Mouse (Mus musculus): ENCODE data around the gene Miga1.

Miga1 gene

DNA sequence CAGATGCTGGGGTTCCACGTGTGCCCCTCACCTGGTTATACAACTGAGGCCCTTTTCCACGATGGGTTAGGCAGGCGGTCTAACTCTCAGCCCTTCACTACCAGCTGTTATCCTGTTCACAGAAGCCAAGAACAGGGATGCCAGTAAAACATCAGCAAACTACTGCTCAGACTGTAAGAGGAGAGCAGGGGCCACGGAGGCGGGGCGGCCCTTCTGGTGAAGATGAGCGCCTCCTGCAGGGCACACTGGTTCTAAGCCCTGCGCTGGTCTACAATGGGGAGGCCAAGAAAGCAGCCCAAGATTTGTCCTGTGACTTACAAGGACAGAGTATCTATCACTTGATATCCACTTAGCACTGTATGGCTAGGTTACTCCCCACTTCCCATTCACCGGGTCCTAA, 52.4 kb downstream of the Miga1 start:
- DNase-seq (ENCODE audit: extremely low read depth, low read depth): no peak

DNA sequence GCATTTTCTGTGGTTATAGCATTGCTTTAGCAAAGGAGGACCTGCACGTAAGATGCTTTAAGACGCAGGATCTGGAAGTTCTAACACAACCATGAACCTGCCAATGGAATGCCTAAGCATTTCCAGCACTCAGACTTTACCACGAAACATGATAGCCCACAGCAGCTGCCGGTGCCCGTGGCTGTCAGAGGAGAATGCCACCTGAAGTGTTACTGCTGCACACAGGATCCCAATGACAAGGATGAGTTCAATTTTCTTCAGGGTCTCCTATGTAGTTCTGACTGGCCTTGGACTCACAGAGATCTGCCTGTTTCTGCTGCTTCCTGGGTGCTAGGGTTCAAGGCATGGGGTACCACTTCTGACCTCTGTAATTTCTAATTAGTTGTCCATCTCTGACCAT, 55.4 kb downstream of the Miga1 start:
- no peak for DNase-seq (ENCODE audit: extremely low read depth, low read depth)

DNA sequence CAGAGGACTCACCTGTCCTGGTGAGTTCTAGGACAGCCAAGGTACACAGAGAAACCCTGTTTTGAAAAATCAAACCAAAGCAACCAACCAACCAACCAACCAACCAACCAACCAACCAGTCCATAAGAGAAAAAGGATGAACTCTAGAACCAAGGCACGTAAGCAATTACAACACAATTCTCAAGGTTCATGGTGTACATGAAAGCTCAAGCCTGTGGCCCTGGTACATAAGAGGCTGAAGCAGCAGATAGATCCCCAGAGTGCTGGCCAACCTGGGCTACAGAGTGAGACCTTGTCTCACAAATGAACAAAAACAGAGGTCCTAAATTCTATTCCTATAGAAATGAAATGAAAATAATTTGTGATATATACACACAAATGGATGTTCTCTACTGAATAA, 55.9 kb downstream of the Miga1 start:
- no peak for DNase-seq (ENCODE audit: extremely low read depth, low read depth)

DNA sequence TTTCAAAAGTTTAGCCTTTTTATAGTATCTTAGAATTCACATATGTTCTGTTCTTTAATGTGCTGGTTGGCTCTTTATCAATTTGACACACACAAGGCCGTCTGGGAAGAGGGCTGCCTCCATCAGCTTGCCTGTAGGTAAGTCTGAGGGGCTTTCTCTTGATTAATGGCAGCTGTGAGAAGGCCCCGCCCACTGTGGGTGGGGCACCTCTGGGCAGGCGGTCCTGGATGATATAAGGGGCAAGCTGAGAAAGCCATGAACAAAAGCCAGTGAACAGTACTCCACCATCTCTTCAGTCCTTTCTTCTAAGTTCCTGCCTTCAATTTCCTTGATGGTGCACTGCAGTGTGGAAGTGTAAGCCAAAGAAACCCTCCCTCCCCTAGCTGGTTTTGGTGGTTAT, 58.1 kb downstream of the Miga1 start:
- DNase-seq (ENCODE audit: extremely low read depth, low read depth): no peak

DNA sequence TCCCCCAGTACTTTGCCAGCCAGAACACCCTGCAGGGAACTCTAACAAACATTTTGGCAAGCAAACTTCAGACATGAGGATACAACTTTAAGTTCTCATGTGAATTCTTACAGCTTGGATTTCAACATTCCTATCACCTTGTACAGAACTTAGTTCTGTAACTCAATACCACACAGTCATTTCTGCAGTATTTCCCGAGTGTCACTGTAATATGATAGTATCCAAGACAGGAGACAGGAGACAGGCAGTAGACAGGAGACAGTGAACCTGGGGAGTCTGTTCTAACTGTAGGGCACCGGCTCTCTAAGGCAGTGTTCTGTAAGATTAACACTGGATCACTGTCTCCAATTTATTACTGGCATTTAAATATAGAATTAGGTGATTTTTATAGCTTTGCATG, 61.8 kb downstream of the Miga1 start:
- DNase-seq (ENCODE audit: extremely low read depth, low read depth): no peak

DNA sequence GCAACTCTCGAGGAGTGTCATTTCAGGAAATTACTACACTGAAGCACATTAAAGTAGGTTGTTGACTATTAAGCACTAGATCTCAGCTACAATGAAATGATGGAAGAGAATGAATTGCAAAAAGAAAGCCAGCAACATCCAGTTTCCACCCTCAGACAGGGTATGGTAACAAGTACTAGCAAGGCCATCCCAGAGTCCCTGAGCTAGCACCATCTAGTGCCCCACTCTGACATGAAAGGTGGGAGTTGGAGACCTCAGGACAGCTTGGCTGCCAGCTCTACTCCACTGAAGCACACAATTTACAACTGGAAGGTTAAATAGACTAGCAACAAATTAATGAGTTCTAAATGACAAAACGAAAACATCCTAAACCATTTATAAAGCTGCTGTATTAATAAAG, 62.3 kb downstream of the Miga1 start:
- DNase-seq (ENCODE audit: extremely low read depth, low read depth): no peak

DNA sequence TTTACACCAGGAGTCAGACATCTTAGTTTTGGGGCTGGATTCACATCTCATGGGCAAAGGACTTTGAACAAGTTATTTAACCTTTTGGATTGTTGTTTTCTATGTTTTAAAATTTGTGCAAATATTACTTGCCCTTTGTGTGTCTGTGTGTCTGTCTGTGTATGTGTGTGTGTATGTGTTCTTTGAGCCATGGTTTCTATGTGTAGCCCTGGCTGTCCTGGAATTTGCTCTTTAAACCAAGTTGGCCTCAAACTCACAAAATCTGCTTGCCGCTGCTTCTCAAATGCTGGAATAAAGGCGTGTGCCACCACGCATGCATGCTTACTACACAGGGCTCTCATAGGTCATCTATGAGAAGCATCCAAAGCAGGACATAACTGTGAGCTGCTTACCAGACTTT, 63.3 kb downstream of the Miga1 start:
- DNase-seq (ENCODE audit: extremely low read depth, low read depth): no peak

DNA sequence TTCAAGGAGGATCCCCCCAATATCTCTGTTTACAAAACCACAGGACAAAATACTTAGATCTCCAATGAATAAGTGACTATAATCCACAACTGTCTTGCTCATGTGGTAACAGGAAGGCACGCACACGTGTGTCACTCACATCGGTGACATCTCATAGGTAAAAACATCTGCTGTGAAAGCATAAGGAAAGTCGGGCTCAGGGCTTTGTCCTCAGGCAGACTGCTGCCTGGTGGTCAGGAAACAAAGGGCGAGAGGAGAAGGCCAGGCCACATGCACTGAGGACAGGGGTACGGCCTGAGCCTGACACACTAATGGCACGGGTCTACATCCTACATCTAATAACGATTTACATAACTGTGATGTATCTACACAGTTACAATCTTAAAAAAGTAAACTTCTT, 65.2 kb downstream of the Miga1 start:
- DNase-seq (ENCODE audit: extremely low read depth, low read depth): no peak

DNA sequence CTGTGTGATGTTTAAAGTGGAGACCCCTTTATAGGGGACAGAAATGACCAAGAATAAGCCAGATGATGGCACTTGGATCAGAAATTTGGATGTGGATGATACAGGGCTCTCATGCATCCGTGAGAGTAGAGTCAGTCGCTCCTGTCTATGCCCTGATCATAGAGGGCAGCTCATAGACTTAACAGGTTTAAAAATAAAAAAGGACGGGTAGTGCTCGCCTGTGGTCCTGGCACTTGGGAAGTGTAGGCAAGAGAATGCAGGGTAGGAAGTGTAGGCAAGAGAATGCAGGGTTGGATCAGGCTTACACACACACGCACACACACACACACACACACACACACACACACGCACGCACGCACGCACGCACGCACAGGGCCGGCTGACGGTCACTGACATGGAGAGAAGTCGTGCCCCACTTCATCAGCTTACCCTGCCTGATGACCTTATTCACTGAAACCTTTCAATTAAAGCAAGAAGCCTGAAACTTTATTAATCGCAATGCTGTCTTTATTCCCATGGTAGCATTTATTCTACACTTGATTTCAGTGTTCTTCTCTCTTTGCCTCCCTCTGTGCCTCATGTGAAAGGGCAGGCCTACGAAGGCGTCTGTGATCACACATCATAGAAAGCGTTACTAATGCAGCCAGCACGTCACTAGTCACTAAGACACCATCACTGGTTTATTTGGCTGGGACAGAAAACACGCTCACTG, 67.1 kb downstream of the Miga1 start:
- DNase-seq (ENCODE audit: extremely low read depth, low read depth): no peak

DNA sequence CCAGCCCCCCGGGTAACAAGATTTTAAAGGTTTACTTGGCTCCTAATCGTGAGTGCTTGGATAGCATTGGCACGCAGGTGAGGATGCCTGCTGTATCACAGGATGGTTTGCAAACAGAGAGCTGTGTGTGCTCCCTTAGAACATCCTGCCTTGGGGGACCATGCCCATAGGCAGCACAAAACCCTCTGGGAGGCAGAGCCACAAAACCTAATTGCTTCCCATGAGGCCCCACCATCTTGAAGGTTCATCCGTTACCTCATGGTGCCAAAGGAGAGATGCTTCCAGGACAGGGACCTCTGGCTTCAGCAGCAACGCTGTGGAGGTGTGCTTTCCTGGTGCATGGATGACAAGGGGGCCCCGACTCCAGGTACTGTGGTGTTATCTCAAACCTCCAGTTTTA, 68.3 kb downstream of the Miga1 start:
- DNase-seq (ENCODE audit: extremely low read depth, low read depth): no peak

DNA sequence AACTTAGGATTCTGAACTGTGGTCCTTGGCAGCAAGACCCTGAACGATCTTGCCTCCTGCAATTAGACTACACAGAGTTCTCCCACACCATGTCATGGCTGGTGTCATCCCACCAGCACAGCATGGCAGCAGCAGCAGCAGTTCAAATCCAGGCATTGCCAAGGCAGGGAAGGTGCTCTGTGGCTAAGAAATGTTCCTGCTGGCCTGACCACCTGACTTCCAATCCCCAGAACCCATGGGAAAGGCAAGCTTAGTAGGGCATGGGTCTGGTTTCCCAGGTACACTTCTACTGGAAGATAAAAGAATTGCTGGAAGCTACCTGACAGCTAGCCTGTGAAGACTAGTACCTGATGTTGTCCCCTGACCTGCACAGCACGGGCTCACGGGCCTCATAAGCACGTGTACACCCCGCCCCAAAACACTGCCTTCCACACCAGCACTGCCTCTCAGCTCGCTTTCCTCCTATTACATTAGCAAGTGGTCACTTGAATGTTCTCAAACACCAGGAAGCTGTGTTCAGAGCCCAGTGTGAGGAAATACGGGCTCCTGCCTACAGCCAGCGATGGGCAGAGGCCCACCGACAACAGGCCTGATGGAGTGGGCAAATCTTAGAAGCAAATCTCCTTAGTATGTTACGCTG, 69.0 kb downstream of the Miga1 start:
- no peak for DNase-seq (ENCODE audit: extremely low read depth, low read depth)

DNA sequence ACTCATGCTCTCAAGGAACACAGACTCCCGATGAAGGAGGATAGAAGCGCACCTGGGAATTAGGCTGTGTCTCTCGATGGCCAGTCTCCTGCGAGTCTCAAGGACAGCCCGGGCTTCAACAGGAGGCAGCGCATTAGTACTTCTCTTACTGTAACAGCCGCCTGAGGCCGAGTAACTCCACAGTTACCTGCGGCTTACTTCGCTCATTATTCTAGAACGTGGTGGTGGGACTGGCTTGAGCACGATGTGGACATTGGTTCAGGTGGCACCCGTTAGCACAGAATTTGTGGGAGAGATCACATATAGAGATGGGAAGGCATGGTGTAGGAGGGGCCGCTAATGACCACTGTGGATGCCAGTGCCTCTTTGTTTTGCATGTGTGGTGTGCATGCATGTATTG, 72.1 kb downstream of the Miga1 start:
- DNase-seq (ENCODE audit: extremely low read depth, low read depth): no peak

DNA sequence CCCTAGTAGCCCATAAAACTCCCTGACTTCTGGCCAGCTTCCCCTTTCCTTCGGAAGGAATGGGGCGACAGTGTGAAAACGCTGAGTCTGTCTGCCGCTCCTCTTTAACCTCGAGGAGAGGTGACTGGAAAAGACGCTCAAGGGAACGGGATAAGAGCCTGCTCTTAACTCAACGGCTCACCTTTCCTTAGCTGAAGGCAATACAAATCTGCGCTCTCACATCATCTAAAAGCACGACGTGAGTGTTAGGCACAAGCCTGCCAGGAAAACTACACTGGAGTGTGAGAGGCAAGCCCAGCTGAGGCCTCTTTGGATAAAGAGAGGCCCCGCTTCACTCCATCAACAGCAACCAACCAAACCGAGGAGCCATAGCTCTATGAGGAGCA, 74.2 kb downstream of the Miga1 start, which contains the start of gene Nexn:
Gene Nexn, minus strand, starts transcription at position 315 of the 386 bp plus-strand sequence.
- no peak for DNase-seq (ENCODE audit: extremely low read depth, low read depth)

DNA sequence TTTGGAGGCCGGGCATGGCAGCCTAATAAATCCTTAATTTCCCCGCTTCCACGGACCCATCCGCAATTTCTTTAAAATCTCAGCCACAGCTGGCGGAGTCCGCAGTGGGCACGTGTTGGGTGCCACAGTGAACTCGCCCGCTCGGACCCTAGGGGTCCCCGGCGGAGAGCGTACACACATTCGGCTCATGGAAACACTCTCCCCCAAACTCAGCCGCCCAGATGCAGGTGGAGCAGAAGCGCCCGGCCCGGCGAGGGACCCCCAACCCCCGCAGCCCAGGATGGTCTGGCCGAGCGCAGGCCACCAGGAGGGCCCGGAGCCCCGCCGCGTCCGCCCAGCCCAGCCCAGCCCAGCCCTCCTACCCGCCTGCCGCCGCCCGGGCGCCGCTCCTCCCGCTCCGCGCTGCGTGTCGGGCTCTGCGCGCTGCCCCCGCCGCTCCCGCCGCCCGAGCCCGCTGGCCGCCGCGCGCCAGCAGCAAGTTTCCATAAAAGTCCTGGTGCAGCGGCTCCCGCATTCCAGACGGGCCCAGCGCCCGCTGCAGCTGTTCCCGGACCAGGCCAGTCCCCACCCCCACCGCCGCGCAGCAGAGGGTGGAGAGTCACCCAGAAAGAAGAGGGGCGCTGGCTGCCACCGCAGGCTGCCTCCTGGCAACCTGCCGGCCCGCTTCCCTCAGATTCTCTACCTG, 74.7 kb downstream of the Miga1 start:
- no peak for DNase-seq (ENCODE audit: extremely low read depth, low read depth)

DNA sequence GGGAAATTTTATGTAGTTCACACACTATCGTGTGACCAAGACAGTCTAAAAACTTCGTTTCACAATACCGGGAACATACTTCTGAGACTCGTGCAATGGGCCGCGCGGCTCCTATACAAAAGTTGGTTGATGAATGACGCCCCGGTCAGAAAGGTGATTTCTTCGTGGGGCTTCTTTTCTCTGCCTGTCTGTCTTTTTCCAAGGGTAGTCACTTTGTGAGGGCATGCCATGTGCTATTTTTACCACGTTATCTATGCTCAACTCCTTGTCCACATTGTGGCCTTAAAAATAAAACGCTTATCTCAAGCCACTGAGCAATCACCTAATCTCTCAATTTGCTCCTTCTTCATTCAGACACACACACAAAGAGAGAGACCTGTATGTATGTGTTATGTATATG, 75.4 kb downstream of the Miga1 start:
- no peak for DNase-seq (ENCODE audit: extremely low read depth, low read depth)

DNA sequence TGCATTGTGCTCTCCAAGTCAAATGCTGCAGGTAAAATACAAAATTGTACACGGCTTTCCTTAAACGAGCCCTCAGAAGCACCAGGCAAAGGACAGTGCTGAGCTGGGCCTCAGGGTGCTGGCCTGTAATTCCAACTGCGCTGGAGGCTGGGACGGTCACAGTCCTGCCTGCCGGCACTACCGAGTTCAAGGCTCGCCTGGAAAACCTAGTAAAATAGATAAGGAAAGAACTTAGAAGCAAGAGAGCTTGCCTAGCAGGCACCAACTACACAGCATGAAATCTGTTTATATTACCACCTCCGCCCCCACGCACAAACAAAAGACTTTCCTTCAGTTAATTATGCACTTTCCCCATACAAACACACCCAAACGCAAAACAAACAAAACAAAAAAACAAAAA, 75.8 kb downstream of the Miga1 start:
- no peak for DNase-seq (ENCODE audit: extremely low read depth, low read depth)

DNA sequence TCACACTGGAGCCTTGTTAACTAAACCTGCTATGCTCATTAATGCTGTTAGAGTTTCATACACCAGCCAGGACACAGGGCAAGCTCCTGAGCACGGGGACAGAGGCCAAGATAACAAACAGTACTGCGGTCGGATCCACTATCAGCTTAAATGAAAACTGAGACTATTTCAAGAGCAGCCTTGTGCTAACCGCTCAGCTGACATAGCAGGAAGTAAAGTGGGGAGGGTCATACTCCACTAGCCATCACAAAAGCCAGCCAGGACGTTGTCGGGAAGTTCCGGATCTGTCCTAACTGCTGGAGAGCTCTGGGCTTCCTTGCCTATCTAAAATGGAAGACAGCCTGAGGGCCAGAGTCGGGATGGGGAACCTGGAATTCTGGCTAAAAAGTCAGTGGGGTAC, 78.3 kb downstream of the Miga1 start:
- no peak for DNase-seq (ENCODE audit: extremely low read depth, low read depth)

DNA sequence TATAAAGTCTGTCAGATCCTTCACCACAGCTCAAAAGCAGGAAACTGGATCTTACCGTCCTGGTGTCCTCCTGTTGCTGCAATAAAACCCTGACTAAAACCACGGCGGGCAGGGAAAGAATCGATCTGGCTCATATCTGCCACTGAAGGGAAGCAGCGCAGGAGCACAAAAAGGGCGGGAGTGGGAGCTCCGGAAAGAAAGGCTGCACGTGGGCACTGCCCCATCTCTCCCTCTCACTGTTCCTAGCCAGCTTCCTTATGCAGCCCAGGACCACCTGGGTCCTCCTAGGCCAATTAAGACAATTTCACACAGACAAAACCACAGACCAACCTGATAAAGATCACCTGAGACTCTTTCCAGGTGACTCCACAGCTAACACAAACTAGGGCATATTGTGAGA, 78.8 kb downstream of the Miga1 start:
- DNase-seq (ENCODE audit: extremely low read depth, low read depth): no peak

DNA sequence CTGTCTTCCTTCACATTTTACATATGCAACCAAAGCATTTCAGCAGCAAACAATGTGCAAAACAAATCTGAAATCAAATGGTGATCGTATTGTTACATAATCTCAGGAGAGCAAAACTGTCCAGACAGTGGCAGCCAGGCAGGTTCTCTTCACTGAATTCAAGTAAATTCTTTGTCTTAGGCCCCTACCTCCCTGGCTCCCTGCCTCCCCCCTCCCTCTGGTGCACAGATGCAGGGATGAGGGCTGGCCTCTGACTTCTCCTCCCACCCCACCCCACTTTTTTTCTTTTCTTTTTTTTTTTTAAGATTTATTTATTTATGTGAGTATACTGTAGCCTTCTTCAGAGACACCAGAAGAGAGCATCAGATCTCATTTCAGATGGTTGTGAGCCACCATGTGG, 79.8 kb downstream of the Miga1 start:
- no peak for DNase-seq (ENCODE audit: extremely low read depth, low read depth)

DNA sequence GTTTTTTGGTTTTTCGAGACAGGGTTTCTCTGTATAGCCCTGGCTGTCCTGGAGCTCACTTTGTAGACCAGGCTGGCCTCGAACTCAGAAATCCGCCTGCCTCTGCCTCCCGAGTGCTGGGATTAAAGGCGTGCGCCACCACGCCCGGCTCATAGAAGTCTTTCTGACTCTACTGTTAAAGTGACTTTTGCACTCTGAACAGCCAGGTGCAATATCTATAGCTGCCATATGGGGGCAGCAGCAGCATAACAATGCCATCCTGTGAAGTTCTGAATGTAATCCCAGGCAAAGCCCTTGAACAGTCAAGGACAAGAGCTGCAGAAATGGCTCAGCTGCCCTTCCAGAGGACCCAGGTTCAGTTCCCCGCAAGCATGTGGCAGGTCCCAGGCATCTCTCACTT, 80.8 kb downstream of the Miga1 start:
- DNase-seq (ENCODE audit: extremely low read depth, low read depth): peak; percentile 88

DNA sequence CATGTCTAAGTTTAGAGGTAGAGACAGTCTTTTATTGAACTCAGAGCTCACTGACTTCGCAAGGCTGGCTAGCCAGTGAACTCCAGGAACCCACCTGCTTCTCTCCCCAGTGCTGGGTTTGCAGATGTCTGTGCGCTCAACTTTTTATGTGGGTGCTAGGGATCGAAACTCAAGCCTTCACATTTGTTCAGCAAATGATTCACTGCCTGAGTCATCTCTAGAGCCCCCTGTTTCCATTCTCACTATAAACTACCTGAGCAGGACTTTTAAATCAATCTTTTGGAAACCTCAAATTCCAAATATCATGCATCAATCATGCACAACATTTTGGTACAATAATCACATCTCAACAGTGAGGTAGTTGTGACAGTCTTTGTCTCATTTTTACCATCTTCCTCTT, 82.7 kb downstream of the Miga1 start:
- DNase-seq (ENCODE audit: extremely low read depth, low read depth): no peak

DNA sequence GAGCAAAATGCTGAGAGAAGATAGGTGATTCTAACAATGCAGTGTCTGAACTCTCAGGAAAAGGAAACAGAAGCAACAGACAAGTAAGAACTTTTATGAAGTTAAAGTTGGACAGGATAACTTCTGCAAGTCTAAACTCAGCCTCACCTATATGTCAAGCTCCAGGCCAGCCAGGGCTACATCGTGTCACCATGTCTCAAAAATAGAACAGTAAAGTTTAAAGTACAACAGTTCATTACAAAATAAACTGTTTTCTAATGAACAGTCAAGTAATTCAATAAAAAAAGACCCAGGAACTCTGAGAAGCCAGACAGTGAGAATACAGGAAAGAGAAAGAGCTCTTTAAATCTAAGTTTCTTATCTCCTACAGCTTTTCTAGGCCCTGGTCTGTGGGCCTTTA, 89.7 kb downstream of the Miga1 start:
- DNase-seq (ENCODE audit: extremely low read depth, low read depth): no peak

DNA sequence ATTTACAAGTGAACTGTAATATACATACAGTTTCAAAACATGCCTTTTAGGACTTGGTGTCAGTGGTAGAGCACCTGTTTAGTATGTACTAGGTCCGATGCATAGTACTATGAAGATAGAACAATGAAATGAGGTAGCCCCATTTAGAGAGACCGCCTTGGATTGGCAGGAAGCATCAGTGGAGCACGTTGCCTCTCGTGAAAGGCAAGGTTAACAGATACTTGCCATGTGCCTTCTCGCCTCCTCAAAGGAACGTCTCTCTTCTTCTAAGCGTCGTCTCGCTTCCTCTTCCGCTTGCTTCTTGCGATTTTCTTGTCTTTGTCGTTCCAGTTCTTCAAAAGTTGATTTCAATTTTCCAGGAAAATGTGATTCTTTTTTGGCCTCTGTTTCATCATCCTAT, 92.5 kb downstream of the Miga1 start:
- DNase-seq (ENCODE audit: extremely low read depth, low read depth): no peak
